Mouse (Mus musculus) left cerebral cortex, postnatal 25 days (tissue): Measurements from ENCODE around the gene Cblc. TPM values are rescaled to one million over a fixed set of nuclear protein-coding genes. Genes with fewer than 3 reads are reported as not detected.
"Not testable (repeated sequence)": the region's sequence is repeated elsewhere in the genome, so short reads cannot be mapped to it uniquely, and the experiment has no call there.

Source experiments
- DNase-seq, 2 experiments: peaks; one replicate each; pipeline ENCODE4 v3.0.0; 2022; ENCODE audit warnings: low spot score in 2 of 2, mixed read lengths in 1 of 2
- intact Hi-C: fragments of 180-260 bp; cut with DNase I; formaldehyde crosslinking; loops from one replicate; pipeline ENCODE4 v1.15.1; 2025
- total RNA-seq, 2 experiments: library from RNA; stranded (reverse); gene quantifications; 2 replicates each; pipeline ENCODE4 v1.2.3; 2021

Gene Cblc
- total RNA-seq, 2 experiments from 2014 or later = not detected

DNA sequence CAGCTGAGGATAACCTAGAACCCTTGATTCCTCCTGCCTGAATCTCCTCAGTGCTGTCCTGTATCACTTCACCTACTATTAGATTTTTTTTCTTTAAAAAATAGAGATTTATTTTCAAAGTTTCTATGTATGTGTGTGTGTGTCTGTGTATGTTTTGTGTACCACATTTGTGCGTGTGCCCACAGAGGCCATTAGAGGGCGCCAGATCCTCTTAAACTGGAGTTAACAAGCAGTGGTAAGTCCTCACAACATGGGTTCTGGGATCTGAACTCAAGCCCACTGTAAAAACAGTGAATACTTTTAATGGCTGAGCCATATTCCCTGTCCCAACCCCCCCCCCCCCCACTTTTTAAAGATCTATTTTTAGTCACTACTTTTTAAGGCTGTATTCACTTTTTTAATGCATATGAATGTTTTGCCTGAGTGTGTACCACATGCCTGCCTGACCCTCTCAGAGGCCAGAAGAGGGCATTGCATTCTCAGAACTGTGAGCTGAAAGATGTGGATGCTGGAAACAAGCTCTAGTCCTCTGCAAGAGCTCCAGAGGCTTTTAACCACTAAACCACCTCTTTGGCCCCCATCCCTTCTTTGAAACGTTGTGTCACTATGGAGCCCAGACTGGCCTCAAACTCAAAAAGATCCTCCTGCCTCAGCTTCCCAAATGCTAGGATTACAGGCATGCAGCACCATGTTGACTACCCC lies 23.9 kb upstream of the Cblc start:
- intact Hi-C loops = no loop called here

DNA sequence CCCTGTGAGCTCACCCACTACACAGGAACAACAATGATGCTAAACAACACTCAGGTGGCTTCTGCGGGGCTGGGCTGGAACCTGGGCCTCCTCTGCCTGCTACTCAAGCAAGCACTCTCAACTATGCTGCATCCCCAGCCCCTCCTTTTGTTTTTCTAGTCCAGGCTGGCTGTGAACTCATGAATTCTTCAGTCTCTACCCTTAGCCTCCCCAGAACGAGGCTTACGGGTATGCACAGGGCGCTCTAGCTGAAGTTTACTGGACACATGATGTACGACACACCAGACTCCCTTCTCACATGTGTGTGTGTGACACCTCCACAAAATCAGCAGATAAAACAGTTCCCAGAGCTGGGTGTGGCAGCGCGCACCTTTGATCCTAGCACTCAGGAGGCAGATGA lies 22.3 kb upstream of the Cblc start:
- intact Hi-C loops = no loop called here
- DNase-seq = no peak

More for the DNA sequence above, 23.9 kb upstream of the Cblc start:
- DNase-seq = no peak

- intact Hi-C loops = no loop called here
- no peak for DNase-seq
Observed at GRCm38 (mm10) chr7:19818440-19818839, 21.8 kb upstream of the Cblc start.

DNA sequence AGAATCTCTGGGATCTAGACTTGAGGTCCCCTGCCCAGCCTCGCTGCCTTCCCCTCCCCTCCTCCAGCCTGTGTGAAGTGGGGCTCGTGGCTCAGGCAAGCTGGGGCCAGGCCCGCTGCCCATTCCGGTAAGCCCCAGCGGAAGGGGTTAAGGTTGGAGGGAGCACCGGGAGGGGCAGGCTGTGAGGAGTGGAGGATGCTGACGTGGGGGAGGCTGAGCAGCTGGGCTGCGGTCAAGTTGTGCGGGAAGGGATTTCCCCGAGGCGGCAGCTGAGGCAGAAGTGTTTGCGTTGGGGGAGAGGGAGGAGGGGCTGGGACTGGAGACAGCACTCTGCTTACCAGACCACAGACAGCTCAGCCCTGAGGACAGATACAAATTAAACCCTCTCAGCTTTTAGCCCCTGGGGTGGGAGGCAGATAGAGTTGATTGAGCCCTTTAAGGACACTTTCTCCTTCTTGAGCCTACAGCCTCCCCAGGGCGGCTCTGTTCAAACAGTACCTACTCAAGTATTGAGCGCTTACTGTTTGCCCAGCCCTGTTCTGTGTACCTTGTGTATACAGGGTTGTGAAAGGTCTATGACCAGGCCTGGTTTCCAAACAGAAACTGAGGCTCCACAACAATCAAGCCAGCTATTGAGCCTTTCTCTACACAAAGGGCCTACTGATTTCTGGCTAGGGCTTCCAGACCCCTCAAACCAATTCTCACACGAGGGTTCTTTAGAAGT lies 20.9 kb upstream of the Cblc start:
- peak in 1 of 2 experiments; percentile 44 for DNase-seq
- intact Hi-C loops = no loop called here

- intact Hi-C loops = no loop called here
- DNase-seq = peak; percentile 24 to 49
Observed at GRCm38 (mm10) chr7:19816224-19816771, 19.7 kb upstream of the Cblc start.

DNA sequence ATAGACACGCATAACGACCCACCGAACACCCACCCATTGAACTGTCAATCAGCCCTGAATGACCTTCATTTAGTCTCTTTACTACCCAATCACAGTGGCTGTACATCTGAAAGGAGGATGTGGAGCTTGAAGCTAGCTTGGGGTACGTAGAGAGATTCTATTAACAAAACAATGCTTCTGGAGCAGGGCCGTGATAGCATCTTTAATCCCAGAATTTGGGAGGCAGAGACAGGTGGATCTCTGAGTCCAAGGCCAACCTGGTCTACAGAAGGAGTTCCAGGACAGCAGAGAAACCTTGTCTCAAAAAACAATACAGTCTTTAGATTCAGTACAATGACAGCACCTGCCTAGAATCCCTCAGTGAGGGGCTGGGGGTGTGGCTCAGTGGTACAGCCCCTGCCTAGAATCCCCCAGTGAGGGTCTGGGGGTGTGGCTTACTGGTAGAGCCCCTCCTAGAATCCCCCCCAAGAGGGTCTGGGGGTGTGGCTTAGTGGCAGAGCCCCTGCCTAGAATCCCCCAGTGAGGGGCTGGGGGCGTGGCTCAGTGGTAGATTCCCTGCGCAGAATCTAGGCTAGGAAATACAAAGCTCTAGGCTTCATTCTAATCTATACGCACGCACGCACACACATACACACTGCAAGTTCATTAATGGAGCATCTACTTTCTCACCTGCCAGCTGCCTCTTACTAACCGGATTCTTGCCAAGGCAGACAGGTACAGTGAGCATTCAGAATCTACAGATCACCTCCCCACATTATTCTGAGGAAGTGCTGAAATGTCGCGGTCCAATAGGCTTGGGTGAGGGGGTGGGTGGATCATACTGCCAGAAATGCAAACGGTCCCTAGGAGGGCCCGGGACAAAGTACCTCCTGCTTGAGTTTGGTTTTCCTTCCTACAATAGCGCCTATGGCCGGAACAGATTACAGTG lies 19.0 kb upstream of the Cblc start:
- intact Hi-C loops = no loop called here

DNA sequence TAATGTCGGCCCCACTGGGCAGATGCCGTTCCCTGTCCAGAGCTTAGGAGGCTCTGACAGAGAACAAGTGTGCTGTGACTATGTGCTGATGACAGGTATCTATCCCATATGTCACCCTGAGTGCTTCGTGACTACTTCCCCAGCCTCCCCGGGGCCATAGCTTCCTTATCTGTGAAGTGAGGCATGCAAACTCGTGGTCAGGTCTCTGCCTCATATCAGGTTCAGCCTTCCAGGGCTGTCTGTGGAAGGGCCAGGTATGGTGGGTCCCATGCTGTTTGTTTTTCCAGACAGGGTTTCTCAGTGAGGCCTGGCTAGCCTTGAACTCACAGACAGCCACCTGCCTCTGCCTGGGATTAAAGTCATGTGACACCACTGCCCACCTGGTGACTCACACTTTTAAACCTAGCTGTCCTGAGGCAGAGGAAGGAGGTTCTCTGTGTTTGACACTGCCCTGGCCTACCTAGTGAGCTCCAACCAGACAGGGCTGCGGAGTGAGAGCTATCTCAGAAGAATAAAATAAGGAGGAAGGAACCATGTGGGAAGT lies 17.0 kb upstream of the Cblc start:
- no peak for DNase-seq
- intact Hi-C loops = no loop called here

More for the DNA sequence above, 19.0 kb upstream of the Cblc start:
- DNase-seq = no peak

DNA sequence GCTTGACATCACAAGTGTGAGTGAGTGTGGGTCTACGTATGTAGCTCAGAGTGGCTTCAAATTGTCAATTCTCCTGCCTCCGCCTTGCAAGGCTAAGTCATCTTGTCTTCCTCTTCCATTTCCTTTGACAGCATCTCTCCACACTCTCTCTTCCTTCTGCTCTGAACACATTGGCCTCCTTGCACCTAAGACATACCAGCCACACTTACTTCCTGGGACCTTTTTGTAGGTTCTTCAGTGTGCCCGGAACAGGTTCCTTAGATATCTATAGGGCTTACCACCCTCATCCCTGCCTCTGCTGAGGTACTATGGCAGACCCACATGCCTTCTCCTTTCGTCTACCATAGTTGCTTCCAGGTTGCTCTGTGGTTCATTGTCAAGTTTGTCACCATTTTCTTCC lies 16.6 kb upstream of the Cblc start:
- intact Hi-C loops = no loop called here
- no peak for DNase-seq

GRCm38 (mm10) chr7:19811114-19811513 lies 14.5 kb upstream of the Cblc start:
- intact Hi-C loops = no loop called here
- peak in 1 of 2 experiments; percentile 20 for DNase-seq

DNA sequence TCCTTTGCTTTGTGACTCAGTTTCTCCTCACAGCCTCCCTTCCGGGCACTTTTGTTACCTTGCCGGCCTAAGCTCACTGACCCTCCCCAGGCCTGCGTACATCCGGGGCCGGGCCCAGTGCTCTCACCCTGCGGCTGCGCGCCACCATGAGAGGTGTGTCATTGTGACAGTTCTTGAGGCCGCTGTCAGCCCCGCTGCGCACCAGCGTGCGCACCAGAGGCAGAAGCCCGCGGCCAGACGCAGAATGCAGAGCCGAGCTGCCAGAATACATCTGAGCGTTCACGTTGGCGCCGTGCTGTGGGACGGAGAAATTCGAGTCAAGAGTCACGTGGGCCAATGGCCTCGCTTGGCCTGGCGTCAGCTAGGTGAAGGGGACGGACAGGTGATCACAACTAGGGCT lies 12.8 kb upstream of the Cblc start:
- peak in 1 of 2 experiments; percentile 31 for DNase-seq
- intact Hi-C loops = no loop called here

DNA sequence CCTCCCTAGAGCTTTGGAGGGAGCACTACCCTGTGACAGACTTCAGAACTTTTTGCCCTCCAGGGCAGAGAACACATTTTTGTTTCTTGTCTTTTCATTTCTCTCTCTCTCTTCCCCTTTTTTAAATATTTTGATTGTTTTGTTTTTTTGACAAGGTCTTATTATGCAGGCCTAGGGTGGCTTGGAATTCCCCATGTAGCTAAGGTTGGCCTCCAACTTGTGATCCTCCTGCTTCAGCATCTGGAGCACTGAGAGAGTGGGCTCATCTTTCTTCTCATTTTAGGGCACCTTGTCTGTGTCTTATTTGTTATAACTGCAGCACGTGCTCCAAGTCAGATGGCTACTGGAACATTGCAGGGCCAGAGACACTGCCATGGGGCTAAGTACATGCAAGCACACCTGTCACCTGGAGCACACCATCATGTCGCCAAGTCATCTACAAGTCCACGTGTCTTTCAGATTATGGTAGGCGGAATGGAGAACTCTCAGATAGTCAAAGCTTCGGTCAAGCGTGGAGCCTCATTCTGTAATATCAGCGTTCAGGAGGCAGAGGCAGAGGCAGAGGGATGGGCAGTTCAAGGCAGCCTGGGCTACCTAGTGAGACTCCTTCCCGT lies 9.9 kb upstream of the Cblc start:
- DNase-seq = no peak
- intact Hi-C loops = no loop called here

DNA sequence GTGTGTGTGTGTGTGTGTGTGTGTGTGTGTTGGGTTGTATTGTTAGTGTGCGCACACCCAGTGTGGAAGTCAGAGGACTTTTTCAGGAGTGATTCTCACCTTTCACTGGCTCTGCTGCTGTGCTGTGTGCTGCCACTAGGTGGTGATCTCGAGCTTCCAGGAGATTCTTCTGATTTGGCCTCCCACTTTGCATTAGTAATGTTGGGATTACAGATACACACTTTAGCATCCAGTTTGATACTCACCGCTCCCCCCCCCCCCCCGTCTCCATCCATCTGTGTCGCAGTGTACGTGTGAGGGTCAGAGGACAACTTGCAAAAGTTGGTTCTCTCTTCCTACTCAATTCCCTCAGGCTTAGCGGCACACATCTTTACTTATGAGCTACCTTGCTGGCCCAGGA lies 6.4 kb upstream of the Cblc start:
- intact Hi-C loops = loop anchor here (1.0 to 5.0 kb wide), 3 partner anchors 40 to 154 kb away; no protein-coding TSS in a partner anchor
- peak; percentile 61 to 65 for DNase-seq

DNA sequence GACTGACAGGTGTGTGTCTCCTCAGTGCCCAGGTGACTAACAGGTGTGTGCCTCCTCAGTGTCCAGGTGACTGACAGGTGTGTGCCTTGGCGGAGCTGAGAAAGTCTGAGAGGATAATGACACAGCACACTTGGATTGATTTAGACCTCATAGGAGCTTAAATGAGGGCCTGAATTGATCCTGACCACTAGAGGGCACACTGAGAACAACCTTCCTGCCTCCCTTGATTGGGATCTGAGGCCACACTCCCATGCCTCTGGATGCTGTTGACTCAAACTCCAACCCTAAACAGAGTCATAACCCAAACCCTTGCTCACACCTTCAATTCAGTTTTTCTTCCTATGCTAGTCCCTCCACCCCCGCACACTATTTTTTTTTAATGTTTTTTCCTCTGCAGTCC lies 4.2 kb upstream of the Cblc start:
- DNase-seq = peak in 1 of 2 experiments; percentile 52
- intact Hi-C loops = loop anchor here (5.0 kb wide), 1 partner anchor 157 kb away; no protein-coding TSS in a partner anchor

DNA sequence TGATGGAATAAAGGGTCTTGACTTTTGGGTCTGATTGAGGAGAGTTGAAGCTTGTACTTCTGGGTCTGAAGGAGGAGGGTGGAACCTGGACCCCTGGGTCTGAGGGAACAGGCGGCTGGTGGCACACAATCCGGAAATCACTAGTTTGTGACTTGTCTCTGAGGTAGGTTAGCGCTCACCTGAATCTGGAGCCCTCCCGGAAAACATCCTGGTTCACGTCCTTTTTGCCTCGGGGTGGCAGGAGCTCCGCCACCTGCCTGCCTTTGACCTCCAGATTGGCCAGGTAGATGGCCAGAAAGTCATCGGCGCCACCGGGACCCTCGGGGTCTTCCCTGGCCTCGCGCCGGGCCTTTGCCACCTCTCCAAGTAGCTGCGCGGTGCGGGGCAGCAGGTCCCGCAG lies 355 bp downstream of the Cblc start:
- no peak for DNase-seq
- intact Hi-C loops = no loop called here

DNA sequence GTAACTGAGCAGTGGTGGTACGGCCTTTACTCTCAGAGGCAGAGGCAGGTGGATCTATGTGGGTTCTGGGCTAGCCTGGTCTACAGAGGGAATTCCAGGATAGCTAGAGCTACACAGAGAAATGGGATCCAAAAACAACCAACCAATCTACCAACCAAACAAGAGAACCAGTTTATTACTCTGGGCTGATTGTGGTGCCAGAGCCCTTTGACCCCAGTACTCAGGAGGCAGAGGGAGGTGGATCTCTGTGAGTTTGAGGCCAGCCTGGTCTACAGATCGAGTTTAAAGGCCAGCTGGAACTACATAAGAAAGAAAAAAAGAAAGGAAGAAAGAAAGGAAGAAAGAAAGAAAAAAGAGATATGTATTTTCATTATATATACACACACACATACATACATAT lies 1.4 kb downstream of the Cblc start:
- no peak for DNase-seq
- intact Hi-C loops = no loop called here

- DNase-seq = no peak
- intact Hi-C loops = no loop called here
Observed at GRCm38 (mm10) chr7:19792701-19793630, 3.6 kb downstream of the Cblc start.

- DNase-seq, intact Hi-C loops: not testable (repeated sequence)
Observed at GRCm38 (mm10) chr7:19791504-19791903, 5.1 kb downstream of the Cblc start.

- peak; percentile 82 to 83 for DNase-seq
- intact Hi-C loops = loop anchor here (1.0 kb wide), 1 partner anchor 40 kb away; the partner anchor contains the start of gene Nectin2
Observed at GRCm38 (mm10) chr7:19789904-19790347, 6.7 kb downstream of the Cblc start.
